Mouse (Mus musculus) forebrain, embryonic 15.5 days (tissue): ENCODE results near the gene Hoxa3. TPM values are rescaled to one million over a fixed set of nuclear protein-coding genes. Genes with fewer than 3 reads are reported as not detected.

ENCODE experiments used
- ATAC-seq: fragments of 200-750 bp; cut with Nextera tagmentation; replicated peaks from 2 replicates; pipeline ENCODE4 v1.8.0; 2017; ENCODE audit warnings: mild to moderate bottlenecking, moderate TSS enrichment, moderate library complexity
- H3K27ac ChIP-seq: fragments of 300-500 bp; sonication (generic); replicated peaks from 2 replicates; pipeline ENCODE4 v1.5.1; 2015; ENCODE audit warnings: mild to moderate bottlenecking, inconsistent platforms
- H3K27me3 ChIP-seq: fragments of 300-500 bp; sonication (generic); 2 replicates; pipeline ENCODE4 v1.6.1; 2015; ENCODE audit warnings: inconsistent platforms
- H3K36me3 ChIP-seq: fragments of 300-500 bp; sonication (generic); 2 replicates; pipeline ENCODE4 v1.6.1; 2015; ENCODE audit warnings: mild to moderate bottlenecking, inconsistent platforms
- H3K4me1 ChIP-seq: fragments of 300-500 bp; sonication (generic); 2 replicates; pipeline ENCODE4 v1.6.1; 2015; ENCODE audit warnings: inconsistent platforms
- H3K4me2 ChIP-seq: fragments of 300-500 bp; sonication (generic); replicated peaks from 2 replicates; pipeline ENCODE4 v1.6.1; 2015; ENCODE audit warnings: mild to moderate bottlenecking, inconsistent platforms
- H3K4me3 ChIP-seq: fragments of 300-500 bp; sonication (generic); 2 replicates; pipeline ENCODE4 v1.5.1; 2015; ENCODE audit warnings: mild to moderate bottlenecking, inconsistent platforms
- H3K9ac ChIP-seq: fragments of 300-500 bp; sonication (generic); replicated peaks from 2 replicates; pipeline ENCODE4 v1.6.1; 2015; ENCODE audit warnings: mild to moderate bottlenecking, inconsistent platforms
- H3K9me3 ChIP-seq: fragments of 300-500 bp; sonication (generic); 2 replicates; pipeline ENCODE4 v1.6.1; 2016; ENCODE audit warnings: inconsistent platforms
- WGBS: fragments of 180-500 bp; shearing (Covaris S2); methylation state at CpG from one replicate; pipeline ENCODE4 v1.1.7; 2015; ENCODE audit warnings: mixed read lengths; 5-methylcytosine and 5-hydroxymethylcytosine counted together
- polyA plus RNA-seq: library from polyadenylated mRNA; unstranded; fragments of >200 nt; fragmentation: Nextera tagmentation; extraction: Ambion mirVana; gene quantifications from 2 replicates; pipeline ENCODE4 v1.2.1, GENCODE M21; 2015

Hoxa3 gene
- polyA plus RNA-seq, 1 experiment from 2014 or later = not detected

DNA sequence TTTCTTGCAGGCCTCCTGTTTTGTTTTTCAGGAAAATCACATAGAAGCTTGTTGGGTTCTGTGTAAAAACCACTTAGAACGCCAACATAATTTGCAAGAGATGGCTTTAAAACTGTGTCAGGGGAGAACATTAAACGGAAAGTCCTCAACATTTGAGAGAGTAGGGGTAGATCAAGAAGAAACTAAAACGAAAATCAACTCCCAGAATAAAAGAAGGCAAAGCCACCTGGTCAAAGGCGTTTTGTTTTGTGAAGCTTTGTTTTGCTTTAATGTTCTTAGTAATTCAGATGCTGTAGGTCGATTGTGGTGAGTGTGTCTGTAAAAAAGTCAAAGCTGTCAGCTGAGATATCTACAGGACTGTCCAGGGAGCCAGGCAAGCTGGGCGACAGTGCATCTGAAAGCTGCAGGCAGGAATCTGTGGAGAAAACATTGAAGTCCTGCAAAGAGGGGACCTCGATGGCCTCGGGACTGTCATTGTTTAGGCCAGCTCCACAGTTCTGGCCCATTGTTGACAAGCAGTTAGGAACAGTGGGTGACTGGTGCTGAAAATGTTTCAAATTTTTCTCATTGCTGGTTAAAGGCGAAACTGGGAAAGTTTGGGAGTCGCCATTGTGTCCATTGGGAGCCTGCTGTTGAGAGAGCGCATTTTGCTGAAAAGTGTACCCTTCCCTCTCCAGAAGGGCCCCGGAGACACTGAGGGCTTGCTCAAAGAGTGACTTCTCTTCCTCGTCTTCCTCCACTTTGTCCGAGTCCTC lies 50.3 kb downstream of the Hoxa3 start:
- Histone ChIP-seq H3K4me1 (peaks cover 13% of the 10 kb centered on the region), H3K36me3 (no peaks in the 10 kb centered on the region), H3K4me2 (no peak overlapping the region), H3K4me3 (no peak overlapping the region), H3K27ac (no peak overlapping the region), H3K9ac (no peak overlapping the region), H3K27me3 (peaks cover 95% of the 10 kb centered on the region), H3K9me3 (no peaks in the 10 kb centered on the region)
- WGBS = 1% methylated on average over 14 of the region's 14 CpGs
- ATAC-seq = no peak

- peaks cover 95% of the 10 kb centered on the region for H3K27me3 ChIP-seq
- ATAC-seq = no peak
- 7% methylated on average over 1 of the region's 1 CpGs for WGBS
- no peak overlapping the region for H3K27ac ChIP-seq
- no peak overlapping the region for H3K4me3 ChIP-seq
- peaks cover 14% of the 10 kb centered on the region for H3K4me1 ChIP-seq
- no peak overlapping the region for H3K4me2 ChIP-seq
- no peaks in the 10 kb centered on the region for H3K36me3 ChIP-seq
- H3K9me3 ChIP-seq = no peaks in the 10 kb centered on the region
- no peak overlapping the region for H3K9ac ChIP-seq
These were observed 51.1 kb downstream of the Hoxa3 start for GRCm38 (mm10) chr6:52162093-52162380.

GRCm38 (mm10) chr6:52161336-52162092 lies 51.6 kb downstream of the Hoxa3 start:
- Histone ChIP-seq H3K4me2 (no peak overlapping the region), H3K4me1 (peaks cover 14% of the 10 kb centered on the region), H3K36me3 (no peaks in the 10 kb centered on the region), H3K9ac (no peak overlapping the region), H3K4me3 (no peak overlapping the region), H3K27ac (no peak overlapping the region), H3K27me3 (peaks cover 95% of the 10 kb centered on the region), H3K9me3 (no peaks in the 10 kb centered on the region)
- 1% methylated on average over 8 of the region's 8 CpGs for WGBS
- ATAC-seq = no peak

DNA sequence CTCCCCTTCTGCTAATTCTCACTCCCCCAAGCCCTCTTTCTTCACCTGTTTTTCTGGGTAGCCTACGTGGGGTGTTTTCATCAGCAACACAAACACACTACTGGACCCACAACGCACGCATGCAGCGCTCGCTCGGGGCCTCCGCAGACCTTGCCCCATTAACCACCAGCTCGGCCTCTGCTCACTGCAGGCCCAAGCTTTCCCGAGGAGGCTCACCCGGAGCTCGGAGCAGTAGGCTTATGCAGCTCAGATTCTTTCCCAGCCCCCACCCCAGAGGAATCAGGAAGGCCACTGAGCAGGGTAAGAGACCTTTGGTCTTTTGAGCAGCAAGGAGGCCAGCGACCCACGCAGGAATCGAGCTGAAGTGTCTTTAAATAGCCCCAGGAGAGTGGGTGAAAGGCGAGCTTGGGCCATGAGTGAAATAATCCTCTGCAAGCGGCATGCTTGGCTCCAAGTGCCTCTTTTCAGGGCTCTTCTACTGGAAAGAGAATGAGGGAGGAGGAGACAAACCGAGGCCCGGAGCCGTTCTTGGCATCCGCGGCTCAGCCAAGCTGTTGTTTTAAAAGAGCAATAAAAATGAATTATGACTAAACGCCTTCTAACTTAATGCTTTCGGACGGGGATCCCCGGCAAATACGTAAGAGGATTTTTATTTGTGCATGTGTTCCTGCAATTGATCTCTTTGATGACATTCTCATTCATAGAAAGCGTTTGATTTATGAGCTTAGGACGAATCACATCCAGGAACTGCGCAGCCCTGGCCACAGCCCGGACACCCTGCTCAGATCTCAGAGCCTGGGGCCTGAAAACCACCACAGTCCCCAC lies 52.4 kb downstream of the Hoxa3 start:
- 1% methylated on average over 30 of the region's 30 CpGs for WGBS
- Histone ChIP-seq H3K4me3 (no peak overlapping the region), H3K4me2 (no peak overlapping the region), H3K27ac (no peak overlapping the region), H3K9ac (no peak overlapping the region), H3K9me3 (no peaks in the 10 kb centered on the region), H3K27me3 (peaks cover 95% of the 10 kb centered on the region), H3K4me1 (peaks cover 14% of the 10 kb centered on the region), H3K36me3 (no peaks in the 10 kb centered on the region)
- no peak for ATAC-seq

DNA sequence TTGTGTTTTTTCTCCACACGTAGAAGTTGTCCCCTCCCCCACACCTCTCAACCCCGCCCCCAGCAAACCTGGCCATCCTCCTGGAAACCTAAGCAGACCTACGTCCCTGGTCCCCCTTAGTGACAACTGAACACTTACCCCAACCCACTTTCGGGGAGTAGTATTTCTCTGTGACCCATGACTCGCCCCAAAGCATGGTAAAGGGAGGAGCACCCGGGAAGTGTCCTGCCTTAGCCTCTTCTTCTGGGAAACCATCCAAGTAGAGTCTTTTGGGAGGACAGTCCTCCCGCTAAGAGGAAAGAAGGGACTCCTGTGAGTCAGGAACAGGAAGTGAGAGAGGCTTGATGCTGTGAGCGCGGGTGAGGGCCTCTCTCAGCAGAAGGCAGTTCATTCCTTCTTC lies 53.2 kb downstream of the Hoxa3 start:
- Histone ChIP-seq H3K27me3 (peaks cover 95% of the 10 kb centered on the region), H3K9me3 (no peaks in the 10 kb centered on the region), H3K9ac (no peak overlapping the region), H3K36me3 (no peaks in the 10 kb centered on the region), H3K4me1 (peaks cover 14% of the 10 kb centered on the region), H3K4me2 (no peak overlapping the region), H3K4me3 (no peak overlapping the region), H3K27ac (no peak overlapping the region)
- 4% methylated on average over 8 of the region's 9 CpGs for whole genome bisulfite sequencing
- no peak for ATAC-seq

DNA sequence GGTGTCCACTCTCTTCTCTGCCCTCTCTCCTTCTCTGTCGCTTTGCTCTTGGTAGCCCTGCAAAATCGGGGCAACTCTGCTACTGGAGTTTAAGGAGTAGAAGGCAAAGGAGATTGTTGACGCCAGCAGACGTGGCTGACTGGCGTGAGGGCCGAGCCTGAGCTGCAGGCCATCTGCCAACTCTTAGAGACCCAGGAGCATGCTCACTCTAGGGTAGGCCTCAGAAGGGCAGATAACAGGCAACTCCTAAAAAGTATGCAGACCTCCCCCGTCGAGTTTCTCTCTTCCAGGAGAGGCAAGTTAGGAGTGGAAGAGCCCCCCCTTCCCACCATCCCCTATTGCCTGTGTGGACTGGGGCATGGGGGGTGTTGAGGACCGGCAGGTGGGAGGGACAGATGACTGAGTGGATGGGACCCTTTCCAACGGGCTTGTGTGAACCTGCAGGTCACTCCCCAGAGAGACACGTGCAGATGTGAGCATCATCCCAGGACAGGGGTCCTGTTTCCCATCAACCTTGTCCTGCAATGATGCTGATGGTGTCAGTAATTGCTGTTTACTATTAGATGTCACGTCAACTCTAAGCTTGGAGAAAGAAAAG lies 53.9 kb downstream of the Hoxa3 start:
- WGBS = 4% methylated on average over 12 of the region's 12 CpGs
- Histone ChIP-seq H3K9ac (no peak overlapping the region), H3K4me3 (peak overlapping the region; percentile 46; the same call in 1 of the 2 replicates), H3K36me3 (no peaks in the 10 kb centered on the region), H3K27ac (no peak overlapping the region), H3K4me1 (peaks cover 14% of the 10 kb centered on the region), H3K27me3 (peaks cover 97% of the 10 kb centered on the region), H3K4me2 (peak overlapping the region; percentile 93; the same call in 1 of the 2 replicates), H3K9me3 (no peaks in the 10 kb centered on the region)
- ATAC-seq = no peak

DNA sequence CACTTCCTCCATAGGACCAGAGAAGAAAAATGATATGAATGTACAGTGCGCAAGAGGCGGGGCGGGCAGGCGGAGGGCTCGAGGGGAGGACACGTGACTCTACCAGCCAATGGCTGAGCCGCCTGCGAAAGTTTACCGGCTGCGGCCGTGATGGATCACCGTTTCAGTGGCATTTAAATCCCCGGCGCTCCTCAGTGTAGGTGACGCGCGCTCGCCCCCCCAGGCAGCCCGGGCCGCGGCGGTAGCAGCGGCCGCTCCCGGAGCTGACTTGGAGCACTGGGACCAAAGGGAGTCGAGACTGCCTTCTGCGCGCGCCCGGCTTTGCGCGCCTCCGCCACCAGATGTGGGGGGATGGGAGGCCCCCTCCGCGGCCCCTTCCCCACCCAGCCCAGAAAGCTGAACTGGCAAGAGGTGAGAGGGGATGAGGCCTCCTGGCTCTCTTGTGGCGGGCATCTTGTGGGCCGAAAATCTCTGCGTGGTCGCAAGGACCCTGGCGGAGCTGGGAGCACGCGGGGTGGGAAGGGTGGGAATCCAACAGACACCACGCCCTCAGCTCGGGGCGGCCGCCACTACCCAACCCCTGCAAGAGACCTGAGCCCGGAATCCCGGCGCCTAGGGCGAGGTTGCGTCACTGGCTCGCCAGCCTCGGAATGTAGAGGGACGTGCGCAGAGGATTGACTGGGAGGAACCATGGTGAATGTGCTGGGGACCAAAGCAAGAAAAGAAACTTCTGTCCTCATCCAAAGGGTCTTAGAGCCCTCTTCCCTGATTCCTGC lies 54.7 kb downstream of the Hoxa3 start, which contains the start of gene Hoxa1:
TSS of gene Hoxa1 (minus strand) at position 42 of the 776 bp plus-strand sequence.
- no peaks in the 10 kb centered on the region for H3K36me3 ChIP-seq
- WGBS = 0% methylated on average over 48 of the region's 55 CpGs
- peak within 1 kb of the TSS; percentile 46 for H3K4me3 ChIP-seq
- peaks cover 14% of the 10 kb centered on the region for H3K4me1 ChIP-seq
- 0 out of 2 replicates have a peak within 1 kb of the TSS, but pooled peaks have one; percentile 11 for H3K9ac ChIP-seq
- peaks cover 97% of the 10 kb centered on the region for H3K27me3 ChIP-seq
- ATAC-seq = peak; percentile 70
- H3K27ac ChIP-seq = no peak within 1 kb of the TSS
- H3K4me2 ChIP-seq = peak within 1 kb of the TSS; percentile 93
- H3K9me3 ChIP-seq = no peaks in the 10 kb centered on the region

GRCm38 (mm10) chr6:52157466-52158275 lies 55.5 kb downstream of the Hoxa3 start:
- no peaks in the 10 kb centered on the region for H3K9me3 ChIP-seq
- H3K9ac ChIP-seq = no peak overlapping the region
- no peak overlapping the region for H3K27ac ChIP-seq
- ATAC-seq = peak; percentile 29
- WGBS = 2% methylated on average over 32 of the region's 32 CpGs
- H3K4me1 ChIP-seq = peaks cover 14% of the 10 kb centered on the region
- H3K4me2 ChIP-seq = peak overlapping the region; percentile 93
- no peaks in the 10 kb centered on the region for H3K36me3 ChIP-seq
- H3K27me3 ChIP-seq = peaks cover 97% of the 10 kb centered on the region
- H3K4me3 ChIP-seq = peak overlapping the region; percentile 46

DNA sequence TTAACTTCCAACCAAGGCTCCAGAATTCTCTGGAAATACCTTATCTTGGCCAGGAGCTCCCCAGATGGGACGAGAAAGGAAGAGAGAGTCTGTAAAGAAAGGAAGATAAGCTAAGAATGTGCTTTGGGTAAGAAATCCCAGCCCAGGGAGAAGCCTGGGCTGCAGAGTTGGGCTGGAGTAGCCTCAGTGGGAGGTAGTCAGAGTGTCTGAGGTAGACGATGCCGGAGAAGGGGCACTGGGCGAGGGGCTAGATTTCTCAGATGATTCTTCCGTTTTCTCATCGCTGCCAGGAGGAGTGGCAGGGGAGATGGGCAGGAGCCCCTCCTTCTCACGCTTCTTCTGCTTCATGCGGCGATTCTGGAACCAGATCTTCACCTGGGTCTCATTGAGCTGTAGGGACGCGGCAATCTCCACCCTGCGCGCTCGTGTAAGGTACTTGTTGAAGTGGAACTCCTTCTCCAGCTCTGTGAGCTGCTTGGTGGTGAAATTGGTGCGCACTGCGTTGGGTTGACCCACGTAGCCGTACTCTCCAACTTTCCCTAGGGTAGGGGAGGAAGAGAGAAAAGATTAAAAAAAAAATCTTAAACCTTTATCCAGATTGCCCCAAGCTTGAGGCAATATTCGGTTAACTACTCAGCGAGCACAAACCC lies 56.5 kb downstream of the Hoxa3 start:
- Histone ChIP-seq H3K9ac (no peak overlapping the region), H3K9me3 (no peaks in the 10 kb centered on the region), H3K4me1 (peaks cover 14% of the 10 kb centered on the region), H3K27ac (no peak overlapping the region), H3K4me2 (no peak overlapping the region), H3K27me3 (peaks cover 97% of the 10 kb centered on the region), H3K36me3 (no peaks in the 10 kb centered on the region), H3K4me3 (no peak overlapping the region)
- no peak for ATAC-seq
- WGBS = 1% methylated on average over 20 of the region's 20 CpGs

- no peak for ATAC-seq
- no peaks in the 10 kb centered on the region for H3K9me3 ChIP-seq
- H3K27ac ChIP-seq = no peak overlapping the region
- H3K4me1 ChIP-seq = peaks cover 14% of the 10 kb centered on the region
- WGBS = 40% methylated on average over 3 of the region's 3 CpGs
- no peaks in the 10 kb centered on the region for H3K36me3 ChIP-seq
- H3K4me2 ChIP-seq = no peak overlapping the region
- peaks cover 98% of the 10 kb centered on the region for H3K27me3 ChIP-seq
- no peak overlapping the region for H3K4me3 ChIP-seq
- no peak overlapping the region for H3K9ac ChIP-seq
These were observed 57.7 kb downstream of the Hoxa3 start for GRCm38 (mm10) chr6:52155471-52155870.
